Mouse (Mus musculus): ENCODE measurements at regions not wholly inside any gene's neighbourhood (a gene's known extent, or its start where the extent isn't known, plus 50 kb on each side); places are given as distances from the start of the nearest gene placed in this dataset.
A peak's percentile ranks its signal among the peaks of the same experiment; 100 is the strongest.
"Not testable (repeated sequence)": the region's sequence is repeated elsewhere in the genome, so short reads cannot be mapped to it uniquely, and the experiment has no call there.

DNA sequence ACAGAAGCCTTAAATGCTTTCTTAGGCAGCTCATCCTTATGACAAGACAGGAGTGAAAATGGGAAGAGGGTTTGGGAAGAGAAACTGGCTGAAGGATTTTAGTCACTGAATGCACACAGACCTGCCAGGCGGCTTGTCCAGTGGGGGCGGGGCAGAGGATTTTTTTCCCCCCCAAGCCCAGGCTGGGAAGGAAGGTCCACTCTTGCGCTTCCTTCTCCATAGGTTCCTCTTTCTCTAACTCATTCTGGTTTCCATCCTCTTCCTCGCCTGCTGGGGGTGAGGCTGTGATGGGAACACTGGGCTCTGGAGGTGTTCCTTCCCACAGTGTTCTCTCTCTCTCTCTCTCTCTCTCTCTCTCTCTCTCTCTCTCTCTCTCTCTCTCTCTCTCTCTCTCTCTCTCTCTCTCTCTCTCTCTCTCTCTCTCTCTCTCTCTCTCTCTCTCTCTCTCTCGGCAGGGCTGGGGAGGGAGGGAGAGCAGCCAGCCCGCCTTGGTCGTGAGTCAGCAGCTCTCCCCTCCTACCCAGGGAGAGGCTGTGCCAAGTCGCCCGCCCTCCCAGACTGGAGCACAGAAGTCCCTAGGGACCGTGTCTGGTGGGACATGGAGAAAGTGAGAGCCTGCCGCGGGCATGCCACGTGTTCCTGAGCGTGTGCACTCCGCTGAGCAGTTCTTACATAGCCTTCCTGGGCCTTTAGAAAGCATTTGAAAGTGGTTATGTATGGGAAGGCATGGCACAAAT lies 150.0 kb downstream of the Kcnrg start:
- no peak for DNase-seq (ENCODE audit: low spot score in 2 of 2)

GRCm38 (mm10) chr14:61757823-61758175 lies 150.5 kb downstream of the Kcnrg start:
- no peak for DNase-seq (ENCODE audit: low spot score in 2 of 2)

DNA sequence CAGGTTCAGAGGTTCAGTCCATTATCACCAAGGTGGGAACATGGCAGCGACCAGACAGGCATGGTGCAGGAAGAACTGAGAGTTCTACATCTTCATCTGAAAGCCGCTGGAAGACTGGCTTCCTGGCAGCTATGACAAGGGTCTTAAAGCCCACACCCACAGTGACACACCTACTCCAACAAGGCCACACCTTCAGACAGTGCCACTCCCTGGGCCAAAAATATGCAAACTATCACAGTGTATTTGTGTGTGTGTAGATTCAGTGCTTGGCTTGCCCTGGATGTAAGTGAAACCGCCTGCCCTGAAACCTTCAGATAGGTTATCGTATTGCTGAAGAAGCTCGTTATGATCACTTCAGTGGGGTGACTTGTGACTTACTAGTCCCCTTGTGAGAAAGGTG lies 151.3 kb downstream of the Kcnrg start:
- no peak for DNase-seq (ENCODE audit: low spot score in 2 of 2)

DNA sequence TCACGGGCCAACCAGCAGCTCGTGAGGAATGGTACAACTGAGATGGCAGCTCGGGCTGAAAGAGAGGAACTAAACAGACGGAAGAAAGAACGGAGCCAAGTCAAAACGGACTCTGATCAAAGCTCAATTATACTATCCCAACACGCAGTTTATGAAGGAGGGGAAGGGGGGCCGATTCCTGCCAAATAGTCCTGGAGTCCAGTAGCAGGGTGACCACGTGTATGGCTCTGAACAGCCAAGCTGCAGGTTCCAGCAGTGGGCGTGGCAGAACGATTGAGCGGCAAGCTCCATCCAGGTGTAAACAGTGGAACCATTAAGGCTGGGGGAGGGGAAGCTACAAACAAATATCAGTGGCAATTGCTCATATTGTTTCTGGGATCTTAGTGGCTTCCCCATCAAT lies 152.9 kb downstream of the Kcnrg start:
- not testable (repeated sequence) for DNase-seq (ENCODE audit: low spot score in 2 of 2)

DNA sequence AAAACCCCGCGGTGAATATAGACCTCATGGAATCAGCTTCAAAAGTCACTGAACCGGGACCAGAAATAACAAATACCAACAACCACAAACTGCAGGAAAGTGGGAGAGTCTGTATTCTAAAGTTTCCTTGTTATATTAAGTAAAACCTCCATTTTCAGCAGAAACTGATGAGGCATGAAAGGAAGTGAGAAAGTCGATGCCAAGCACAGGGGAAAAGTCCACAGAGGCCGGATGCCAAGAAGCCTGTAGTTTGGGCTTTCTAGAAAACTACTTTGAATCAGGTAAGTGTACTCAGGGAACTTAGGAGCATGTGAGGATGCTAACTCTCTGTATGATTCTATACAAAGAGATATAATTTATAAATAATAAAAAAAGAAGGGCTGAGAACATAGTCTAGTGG lies 154.8 kb downstream of the Kcnrg start:
- DNase-seq (ENCODE audit: low spot score in 2 of 2), result no peak

DNA sequence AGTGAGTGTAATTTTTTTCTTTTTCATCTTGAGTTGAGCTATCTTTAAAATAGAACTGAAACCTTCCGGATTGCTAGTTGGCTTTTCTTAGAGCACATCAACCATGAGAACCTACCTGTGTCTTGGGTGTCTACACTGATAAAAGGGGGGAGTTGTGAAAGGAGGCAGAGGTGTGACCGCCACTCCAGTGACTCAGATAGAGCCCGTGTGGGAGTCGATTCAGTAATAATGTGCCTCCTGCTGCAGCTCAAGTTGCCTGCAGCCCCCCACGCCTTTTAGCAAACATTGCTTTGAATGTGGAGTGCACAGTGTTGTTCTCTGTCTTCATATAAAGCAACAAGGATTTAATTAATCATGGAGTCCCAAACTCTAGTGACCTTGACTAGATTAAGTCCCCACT lies 162.6 kb downstream of the Kcnrg start:
- DNase-seq (ENCODE audit: low spot score in 2 of 2), result no peak

DNA sequence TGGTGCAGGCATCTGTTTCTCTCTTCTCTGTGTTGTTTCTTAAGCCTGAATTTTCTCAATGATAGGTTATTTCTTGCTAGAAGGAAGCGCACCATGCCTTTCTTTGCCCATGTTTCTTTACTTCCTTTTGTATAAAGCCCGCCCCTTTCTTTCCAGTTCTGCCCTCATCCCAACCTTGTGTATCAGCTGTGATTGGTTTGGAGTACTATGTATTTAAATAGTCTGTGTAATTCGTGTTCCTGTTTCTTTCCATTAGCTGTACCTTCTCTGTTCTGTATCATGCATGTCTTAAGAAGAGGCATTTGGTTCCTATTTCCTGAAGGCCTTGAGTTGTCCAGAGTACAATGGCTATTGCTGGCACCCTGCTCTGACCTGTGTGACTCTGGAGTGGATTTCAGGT lies 166.9 kb downstream of the Kcnrg start:
- no peak for DNase-seq (ENCODE audit: low spot score in 2 of 2)

DNA sequence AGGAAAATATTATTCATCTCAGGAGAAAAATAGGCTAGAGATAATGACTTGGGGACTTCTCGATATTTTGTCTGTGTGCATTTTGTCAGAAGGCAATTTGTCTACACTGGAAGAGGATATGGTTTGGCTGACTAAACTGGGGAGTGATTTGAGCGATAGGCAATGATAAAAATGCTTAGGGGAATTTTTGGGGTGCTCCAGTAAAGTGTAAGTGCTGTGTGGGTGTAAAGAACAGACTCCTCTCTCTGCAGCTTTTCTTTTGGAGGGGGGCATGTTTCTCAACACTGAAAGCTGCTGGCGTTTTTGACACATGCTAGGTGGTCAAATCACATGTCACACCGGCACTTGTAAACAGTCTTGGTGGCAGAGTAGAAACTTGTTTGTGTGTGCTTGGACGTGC lies 171.4 kb downstream of the Kcnrg start:
- DNase-seq (ENCODE audit: low spot score in 2 of 2), result peak in 1 of 2 experiments; percentile 29

DNA sequence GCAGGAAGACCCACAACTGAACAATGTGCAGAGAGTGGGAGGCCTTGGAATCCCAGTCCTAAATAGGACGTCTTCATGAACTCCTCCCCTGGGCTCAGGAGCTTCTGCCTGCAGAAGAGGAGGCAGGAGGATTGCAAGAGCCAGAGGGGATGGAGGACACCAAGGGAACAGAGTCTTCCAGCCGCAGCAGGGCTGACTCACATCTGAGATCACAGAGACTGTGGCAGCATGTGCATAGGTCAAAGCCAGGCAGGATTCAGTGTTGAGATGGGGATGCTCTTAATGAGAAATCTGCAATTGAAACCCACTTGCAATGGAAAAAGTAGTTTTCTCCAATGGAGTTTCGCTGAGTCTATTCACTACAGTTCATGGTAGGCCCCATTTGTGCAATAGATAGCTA lies 175.9 kb downstream of the Kcnrg start:
- DNase-seq (ENCODE audit: low spot score in 2 of 2), result no peak

GRCm38 (mm10) chr14:61784609-61785008 lies 177.4 kb downstream of the Kcnrg start:
- DNase-seq (ENCODE audit: low spot score in 2 of 2), result no peak

GRCm38 (mm10) chr14:61786031-61786430 lies 178.8 kb downstream of the Kcnrg start:
- no peak for DNase-seq (ENCODE audit: low spot score in 2 of 2)

DNA sequence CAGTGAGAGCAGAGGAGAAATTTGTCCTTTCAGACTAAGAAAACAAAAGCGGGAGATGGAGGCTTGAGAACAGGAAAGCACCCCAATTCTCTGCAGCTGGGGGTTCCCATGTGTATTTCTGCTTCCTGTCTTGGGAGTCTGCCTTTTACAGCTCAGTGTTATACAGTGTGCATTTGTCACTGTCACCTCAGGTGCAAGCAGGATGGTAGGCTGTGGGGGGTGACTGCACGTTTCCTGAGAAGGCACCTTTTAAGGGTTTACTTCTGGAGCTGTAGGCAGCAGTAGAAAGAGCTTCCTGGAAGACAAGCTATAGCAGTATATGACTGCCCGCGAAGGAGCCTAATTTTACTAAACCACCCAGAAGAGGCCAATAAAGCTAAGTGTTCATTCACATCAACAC lies 180.5 kb downstream of the Kcnrg start:
- no peak for DNase-seq (ENCODE audit: low spot score in 2 of 2)

DNA sequence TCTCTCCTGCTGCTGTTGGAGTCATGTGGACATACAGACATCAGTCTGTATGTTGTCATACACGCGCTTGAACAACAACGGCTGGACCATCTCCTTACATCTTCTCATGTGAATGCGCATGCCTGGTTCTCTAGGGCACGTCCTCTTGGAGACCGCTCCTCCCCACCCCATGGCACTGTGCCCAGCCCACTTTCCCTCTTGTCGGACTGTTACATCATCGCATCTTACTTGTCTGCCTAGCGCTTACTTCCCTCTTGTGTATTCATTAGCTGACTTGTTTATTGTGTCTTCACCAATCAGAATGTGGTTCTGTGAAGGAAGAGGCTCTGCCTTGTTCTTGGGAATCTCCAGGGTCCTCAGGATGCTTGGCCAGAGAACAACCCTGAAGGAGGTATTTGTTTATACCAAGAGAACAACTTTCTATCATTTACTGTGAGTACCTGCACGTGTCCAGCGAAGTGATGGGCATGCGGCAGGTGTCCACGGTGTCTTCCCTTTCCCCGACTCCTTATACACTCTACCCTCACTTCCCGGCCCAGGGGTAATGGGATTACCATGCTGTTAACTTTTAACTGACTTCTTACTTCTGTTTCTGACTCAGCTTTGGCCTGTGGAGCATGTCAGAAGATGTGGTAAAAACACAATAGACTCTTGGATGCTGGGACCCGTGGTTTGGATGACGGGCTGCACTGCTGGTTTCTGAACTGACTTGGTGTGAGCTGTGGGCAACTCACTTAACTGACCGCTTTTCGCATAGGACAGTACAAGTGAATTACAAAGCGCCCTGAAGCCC lies 181.9 kb downstream of the Kcnrg start:
- no peak for DNase-seq (ENCODE audit: low spot score in 2 of 2)

DNA sequence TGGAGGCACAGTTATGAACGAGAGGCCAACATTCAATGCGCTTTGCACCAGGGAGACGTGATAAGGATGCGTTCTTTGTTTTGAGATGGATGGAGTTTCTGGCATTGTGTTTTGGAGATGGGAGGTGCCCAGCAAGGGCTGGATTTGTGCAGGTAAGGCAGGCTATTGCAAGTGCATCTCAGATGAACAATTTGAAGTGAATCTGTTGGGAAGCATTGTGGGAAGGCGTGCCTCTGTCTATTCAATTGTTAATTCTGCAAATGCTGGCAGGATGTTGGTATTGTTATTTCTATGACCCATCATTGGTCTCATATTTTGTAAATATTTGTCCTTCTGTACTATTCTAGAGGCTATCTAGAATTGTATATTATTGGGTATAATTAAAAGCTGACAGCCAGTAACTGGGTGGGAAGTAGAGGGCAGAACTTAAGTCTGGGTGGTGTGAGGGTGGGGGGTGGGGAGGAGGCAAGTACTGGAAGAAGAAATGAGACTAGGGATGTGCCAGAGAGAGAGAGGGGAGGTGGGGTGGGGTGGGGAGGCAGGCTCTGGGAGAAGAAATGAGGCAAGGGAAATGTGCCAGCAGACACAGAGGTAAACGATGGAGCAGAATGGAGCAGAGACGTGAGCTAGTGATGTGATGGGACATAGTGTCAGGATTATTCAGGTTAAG lies 188.9 kb downstream of the Kcnrg start:
- no peak for DNase-seq (ENCODE audit: low spot score in 2 of 2)

DNA sequence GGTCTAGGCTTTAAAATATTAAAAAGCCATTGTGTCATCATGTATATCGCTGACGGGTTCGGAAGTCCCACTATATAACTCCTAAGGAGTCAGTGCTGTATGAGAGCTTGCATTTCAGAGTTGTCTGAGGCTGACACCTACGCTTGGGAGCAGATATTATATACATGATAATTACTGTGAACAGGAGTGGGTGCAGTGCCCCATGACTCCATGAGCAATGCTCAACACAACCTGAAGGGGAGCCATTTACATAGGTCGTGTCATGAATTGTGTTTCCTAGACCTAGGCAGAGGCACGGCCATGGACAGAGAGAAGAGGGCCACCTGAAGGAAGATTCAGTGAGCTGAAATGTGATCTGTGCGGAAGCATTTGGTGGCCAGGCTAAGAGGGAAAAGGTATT lies 189.4 kb downstream of the Kcnrg start:
- DNase-seq (ENCODE audit: low spot score in 2 of 2), result no peak

GRCm38 (mm10) chr14:61803421-61803925 lies 196.2 kb downstream of the Kcnrg start:
- DNase-seq (ENCODE audit: low spot score in 2 of 2), result no peak

DNA sequence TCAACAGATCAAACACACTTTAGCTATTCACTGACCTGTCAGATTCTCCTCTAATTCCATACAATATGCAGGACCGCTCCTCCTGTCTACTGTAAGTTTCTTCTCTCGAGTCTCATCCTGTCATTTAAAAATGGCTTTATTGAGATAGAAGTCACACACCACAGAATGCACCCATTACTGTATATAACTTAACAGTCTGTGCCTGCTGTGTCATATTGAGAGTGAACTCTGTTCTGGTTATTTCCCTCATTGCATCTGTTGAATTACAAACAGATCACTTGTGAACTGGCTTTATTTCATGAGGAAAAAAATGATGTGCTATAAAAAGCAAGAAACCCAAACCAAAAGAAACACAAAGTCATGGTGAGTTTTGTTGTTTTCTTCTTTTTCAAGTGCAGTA lies 198.2 kb downstream of the Kcnrg start:
- DNase-seq (ENCODE audit: low spot score in 2 of 2), result no peak

- DNase-seq (ENCODE audit: low spot score in 2 of 2), result no peak
These were observed 200.9 kb downstream of the Kcnrg start for GRCm38 (mm10) chr14:61808193-61808592.

- DNase-seq (ENCODE audit: low spot score in 2 of 2), result no peak
These were observed 202.6 kb downstream of the Kcnrg start for GRCm38 (mm10) chr14:61809716-61810437.

DNA sequence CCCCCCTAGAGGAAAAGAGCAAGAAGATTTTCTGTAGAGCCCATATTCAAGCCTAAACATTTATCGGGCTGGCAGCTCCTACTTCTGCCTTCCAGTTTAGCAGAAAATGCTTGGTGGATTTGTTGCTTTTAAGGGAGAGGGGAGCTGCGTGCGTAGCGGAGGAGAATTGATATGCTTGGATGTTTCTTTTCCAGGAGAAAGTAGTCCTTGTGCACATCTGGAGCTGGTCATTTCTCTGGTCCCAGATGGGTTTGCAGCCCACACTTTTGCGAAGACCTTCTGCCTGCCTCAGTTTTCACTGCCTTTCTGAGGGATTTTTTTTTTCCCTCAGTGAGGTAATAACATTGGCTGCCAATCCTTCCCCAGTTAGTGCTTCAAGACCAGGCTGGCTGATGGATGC lies 203.6 kb downstream of the Kcnrg start:
- DNase-seq (ENCODE audit: low spot score in 2 of 2), result no peak

DNA sequence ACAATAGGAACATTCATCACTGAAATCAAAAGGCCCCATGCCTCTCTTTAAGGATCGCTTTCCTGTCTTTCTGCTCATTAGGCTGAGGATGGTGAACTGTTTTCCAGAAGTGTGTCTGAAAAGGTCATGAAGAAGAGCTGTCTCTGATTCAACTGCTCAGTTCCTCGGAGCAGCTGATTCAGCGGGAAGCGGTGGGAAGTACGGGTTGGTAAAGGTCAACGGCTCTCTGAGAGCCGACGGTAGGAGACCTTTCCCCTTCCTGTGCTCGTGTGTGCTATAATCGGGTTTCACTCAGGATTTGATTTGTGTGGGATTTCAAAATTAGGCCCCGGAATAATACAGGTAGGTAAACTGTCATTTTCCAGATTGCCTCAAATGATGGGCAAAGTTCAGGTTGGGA lies 210.5 kb downstream of the Kcnrg start:
- no peak for DNase-seq (ENCODE audit: low spot score in 2 of 2)

- DNase-seq (ENCODE audit: low spot score in 2 of 2), result no peak
These were observed 211.1 kb downstream of the Kcnrg start for GRCm38 (mm10) chr14:61818365-61818764.

Measured in natural killer cell, adult 2 months (primary cell).